Mouse (Mus musculus) MEL-GATA-1-ER (cell line): ENCODE data around the gene Krtap5-4.
"Not testable (repeated sequence)": the region's sequence is repeated elsewhere in the genome, so short reads cannot be mapped to it uniquely, and the experiment has no call there.

Source experiments
- DNase-seq: peaks from one replicate; pipeline ENCODE4 v3.0.0-alpha.2; 2012; ENCODE audit warnings: low read depth; ENCODE audit errors: extremely low read depth

Krtap5-4 gene

DNA sequence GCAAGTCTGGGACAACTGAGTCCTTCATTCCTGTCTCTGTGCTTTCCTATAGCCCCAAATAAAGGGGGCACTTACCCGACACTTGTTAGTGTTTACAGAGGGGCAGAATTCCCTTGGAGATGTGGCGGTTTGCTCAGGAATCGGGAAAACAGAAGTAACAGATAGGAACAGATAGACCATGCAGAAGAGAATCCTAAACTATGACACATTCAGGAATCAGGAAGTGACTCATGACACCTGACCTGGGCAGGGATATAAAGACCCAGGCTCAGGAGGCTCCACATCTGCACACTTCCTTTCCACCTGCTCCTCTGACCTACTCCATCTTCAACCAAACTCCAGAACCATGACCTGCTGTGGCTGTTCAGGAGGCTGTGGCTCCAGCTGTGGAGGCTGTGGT is at the start of gene Krtap5-4:
Krtap5-4 (plus strand) TSS at position 301 of the 400 bp plus-strand sequence.
- no peak for DNase-seq

DNA sequence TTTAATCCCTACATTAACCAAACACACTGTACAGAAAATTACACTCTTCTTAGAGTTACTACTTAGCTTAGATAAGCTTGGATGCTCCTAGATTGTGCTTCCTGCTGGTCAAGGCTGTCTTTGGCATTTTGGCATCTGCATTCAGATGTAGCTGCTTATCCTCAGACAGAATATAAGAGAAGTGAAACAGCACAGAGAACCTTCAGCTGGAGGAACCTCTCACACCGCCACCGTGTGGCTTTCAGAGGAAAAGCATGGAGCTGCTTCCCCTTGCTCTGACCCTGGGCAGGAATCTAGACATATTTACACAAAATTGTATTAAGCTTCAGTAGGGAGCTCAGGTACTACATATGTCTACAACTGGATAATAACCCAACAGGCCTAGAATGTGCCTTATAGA is 47.8 kb upstream of the Krtap5-4 start:
- DNase-seq, result no peak

- DNase-seq, result not testable (repeated sequence)
Observed at GRCm38 (mm10) chr7:142258254-142258653, 45.1 kb upstream of the Krtap5-4 start, which contains the start of gene Gm2431. TSS of gene Gm2431 (minus strand) at chr7:142258354.

DNA sequence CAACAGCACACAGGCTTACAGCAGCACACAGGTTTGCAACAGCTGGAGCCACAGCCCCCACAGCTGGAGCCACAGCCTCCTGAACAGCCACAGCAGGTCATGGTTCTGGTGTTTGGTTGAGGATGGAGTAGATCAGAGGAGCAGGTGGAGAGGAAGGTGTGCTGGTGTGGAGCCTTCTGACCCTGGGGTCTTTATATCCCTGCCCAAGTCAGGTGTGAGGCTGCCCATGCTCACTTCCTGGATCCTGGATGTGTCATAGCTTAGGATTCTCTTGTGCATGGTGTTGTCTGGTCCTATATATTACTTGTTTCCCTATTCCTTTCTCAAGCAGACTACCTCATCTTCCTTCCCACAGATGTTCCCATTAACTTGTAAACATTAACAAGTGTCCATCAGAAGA is 29.1 kb upstream of the Krtap5-4 start, which contains the start of gene Gm4559:
Gm4559 (minus strand) TSS at position 101 of the 400 bp plus-strand sequence.
- DNase-seq, result not testable (repeated sequence)

GRCm38 (mm10) chr7:142278183-142278582 is 25.2 kb upstream of the Krtap5-4 start:
- not testable (repeated sequence) for DNase-seq

- not testable (repeated sequence) for DNase-seq
Observed at GRCm38 (mm10) chr7:142279291-142279690, 24.1 kb upstream of the Krtap5-4 start.

- DNase-seq, result not testable (repeated sequence)
Observed at GRCm38 (mm10) chr7:142282847-142283246, 20.5 kb upstream of the Krtap5-4 start.

- peak; percentile 51 for DNase-seq
Observed at GRCm38 (mm10) chr7:142284023-142284591, 19.2 kb upstream of the Krtap5-4 start.

GRCm38 (mm10) chr7:142284615-142285080 is 18.7 kb upstream of the Krtap5-4 start:
- peak; percentile 71 for DNase-seq

- no peak for DNase-seq
Observed at GRCm38 (mm10) chr7:142285130-142285835, 18.1 kb upstream of the Krtap5-4 start.

DNA sequence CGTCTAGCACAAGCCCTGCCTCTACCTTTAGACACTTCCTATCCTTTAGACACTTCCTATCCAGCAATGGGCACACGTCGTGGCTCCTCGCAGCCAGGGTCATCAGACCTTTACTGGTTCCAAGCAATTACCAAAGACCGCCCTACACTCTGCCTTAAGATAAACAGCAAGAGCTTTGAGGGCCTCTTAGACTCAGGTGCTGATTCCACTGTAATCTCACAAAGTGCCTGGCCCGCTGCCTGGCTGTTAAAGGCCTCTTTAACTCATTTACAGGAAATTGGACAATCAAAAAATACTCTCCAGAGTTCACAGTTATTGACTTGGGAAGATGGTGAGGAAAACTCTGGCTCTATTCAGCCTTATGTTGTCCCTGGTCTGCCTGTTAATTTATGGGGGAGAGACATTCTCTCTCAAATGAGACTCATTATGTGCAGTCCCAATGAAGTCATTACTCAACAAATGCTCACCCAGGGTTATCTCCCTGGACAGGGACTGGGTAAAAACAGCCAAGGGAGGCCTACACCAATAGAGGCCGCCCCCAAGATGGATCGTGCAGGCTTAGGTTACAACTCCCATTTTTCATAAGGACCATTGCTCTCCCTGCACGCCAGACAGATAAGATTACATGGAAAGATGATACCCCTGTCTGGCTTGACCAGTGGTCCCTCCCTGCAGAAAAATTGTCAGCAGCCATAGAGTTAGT is 17.3 kb upstream of the Krtap5-4 start:
- not testable (repeated sequence) for DNase-seq

DNA sequence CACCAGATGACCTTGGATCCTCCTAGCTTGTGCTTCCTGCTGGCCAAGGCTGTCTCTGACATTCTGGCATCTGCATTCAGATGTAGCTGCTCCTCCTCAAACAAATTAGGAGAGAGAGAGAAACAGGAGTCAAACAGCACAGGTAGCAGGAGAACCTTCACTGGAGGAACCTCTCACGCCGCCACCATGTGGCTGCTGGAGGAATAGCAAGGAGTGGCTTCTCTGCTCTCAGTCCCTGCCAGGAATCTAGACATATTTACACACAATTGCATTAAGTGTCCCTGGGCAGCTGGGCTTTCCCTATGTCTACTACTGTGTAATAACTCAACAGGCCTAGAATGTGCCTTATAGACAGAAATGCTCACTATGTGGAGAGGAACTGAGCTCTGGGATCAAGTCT is 9.5 kb upstream of the Krtap5-4 start:
- not testable (repeated sequence) for DNase-seq

DNA sequence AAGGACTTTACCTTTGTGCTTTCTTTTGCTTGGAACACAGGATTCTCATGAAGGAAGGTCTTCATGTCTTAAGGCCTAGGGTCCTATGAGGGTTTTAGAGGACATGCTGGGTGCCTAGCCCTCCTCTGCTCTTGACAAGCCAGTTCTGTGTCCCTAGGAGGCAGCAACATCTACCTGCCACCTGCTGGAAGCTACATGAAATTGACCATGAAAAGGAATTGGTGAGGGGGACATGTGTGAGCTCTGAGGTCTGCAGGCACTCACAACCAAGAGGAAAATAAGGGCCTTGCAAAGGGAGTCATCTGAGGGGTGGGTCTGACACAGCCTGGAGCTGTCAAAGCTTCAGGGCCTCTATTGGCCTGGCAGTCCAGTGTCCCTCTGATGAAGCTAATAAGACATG is 7.9 kb upstream of the Krtap5-4 start:
- no peak for DNase-seq

GRCm38 (mm10) chr7:142296108-142296507 is 7.2 kb upstream of the Krtap5-4 start:
- DNase-seq, result not testable (repeated sequence)

DNA sequence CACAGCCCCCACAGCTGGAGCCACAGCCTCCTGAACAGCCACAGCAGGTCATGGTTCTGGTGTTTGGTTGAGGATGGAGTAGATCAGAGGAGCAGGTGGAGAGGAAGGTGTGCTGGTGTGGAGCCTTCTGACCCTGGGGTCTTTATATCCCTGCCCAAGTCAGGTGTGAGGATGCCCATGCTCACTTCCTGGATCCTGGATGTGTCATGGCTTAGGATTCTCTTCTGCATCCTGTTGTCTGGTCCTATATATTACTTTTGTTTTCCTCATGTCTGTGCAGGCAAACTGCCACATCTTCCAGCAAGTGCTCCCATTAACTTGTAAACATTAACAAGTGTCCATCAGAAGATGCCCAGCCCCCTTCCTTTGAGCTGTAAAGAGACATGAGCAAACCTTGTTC is 6.3 kb upstream of the Krtap5-4 start, which contains the start of gene Krtap5-1:
Krtap5-1 (minus strand) TSS at position 101 of the 400 bp plus-strand sequence.
- not testable (repeated sequence) for DNase-seq

GRCm38 (mm10) chr7:142303929-142304328 is 580 bp downstream of the Krtap5-4 start:
- DNase-seq, result not testable (repeated sequence)

- no peak for DNase-seq
Observed at GRCm38 (mm10) chr7:142314600-142315285, 11.4 kb downstream of the Krtap5-4 start.

- DNase-seq, result no peak
Observed at GRCm38 (mm10) chr7:142316558-142316957, 13.2 kb downstream of the Krtap5-4 start.

DNA sequence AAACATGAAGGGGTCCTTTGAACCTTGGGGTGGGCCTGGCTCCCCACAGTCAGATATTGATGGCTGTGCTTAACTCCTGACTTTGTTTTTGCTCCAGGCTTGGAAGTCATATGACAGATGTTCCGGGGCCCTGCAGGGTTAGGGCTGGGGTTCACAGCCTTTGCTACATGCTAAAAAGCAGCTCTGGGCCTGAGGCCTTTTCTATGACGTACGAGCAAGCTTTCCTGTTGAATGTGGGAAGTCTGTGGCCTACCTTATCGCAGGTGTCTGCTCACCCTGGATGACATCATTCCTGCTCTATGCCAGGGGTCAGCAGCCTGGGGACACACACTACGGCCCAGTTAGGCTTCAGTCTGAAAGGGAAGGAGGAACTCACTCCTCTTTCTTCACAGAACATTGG is 13.9 kb downstream of the Krtap5-4 start:
- no peak for DNase-seq

GRCm38 (mm10) chr7:142319124-142319523 is 15.8 kb downstream of the Krtap5-4 start:
- no peak for DNase-seq

DNA sequence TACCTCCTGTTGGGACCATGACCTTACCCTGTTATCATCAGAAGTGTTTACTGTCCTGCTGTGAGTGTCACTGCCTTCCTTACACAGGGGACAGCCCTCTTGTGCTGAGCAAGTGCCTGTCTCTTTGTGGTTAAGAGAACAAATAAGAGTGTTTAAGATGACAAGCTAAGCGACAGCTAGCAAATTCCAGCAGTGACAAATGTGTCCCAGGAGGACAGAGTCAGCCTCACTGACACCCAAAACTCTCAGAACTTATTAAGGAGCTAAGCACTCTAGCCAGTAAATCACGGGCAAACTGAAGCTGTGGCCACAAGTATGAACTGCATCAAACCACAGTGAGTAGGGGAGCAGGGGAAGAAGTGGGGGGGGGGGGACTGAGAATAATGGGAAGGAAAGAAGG is 17.6 kb downstream of the Krtap5-4 start:
- DNase-seq, result no peak
